Mouse (Mus musculus): ENCODE results near the gene Defb20.

- TF ChIP-seq CTCF (IDR thresholded peaks at IDR 0.05; ENCODE audit: insufficient read depth, low read length) (no peak), POLR2A (IDR thresholded peaks at IDR 0.05; ENCODE audit: borderline replicate concordance, extremely low read depth, low read depth, low read length) (no peak)
Observed at GRCm38 (mm10) chr2:152447461-152447860, 29.4 kb upstream of the Defb20 start.

Measured in lung, adult 2 months (tissue).